18 mouse cellular contexts compared by ENCODE assay signal in the genomic region with DNA sequence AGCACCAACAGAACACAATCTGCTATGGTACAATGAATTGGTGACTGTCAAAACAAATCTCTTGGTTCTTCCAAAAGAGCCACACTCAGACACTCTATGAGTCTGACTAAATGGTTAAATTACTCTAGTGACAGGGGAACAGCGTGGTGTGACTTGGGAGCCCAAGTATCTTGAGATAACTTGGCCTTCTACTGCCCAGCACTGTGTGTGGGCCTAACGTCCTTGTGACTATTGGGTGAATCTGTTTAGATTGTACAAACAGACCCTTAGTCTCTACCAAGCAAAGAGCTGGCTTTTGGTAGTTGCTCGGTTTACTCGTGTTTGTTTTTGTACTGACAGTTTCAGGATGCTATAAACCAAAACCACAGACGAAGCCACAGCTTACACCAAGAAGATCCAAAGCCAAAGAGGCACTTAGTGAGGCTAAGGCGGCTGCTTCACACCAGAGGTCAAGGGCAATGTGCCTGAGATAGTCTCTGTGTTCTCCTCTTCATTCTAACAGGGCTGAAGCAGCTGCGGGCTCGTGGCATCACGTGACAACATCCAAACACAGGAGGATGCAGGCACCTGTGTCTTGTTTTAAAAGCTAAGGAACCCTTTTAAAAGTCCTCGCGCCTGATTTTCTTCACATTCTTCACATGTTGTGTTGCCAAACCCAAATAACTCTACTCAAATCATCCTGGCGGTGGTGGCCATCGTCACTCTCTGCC. TPM values are rescaled to one million over a fixed set of nuclear protein-coding genes. Genes with fewer than 3 reads are reported as not detected.
DNase-seq lines count a peak whose midpoint lies in the region; ATAC-seq lines count a peak whose summit lies in the region.
"Had no signal": no experiment of that assay in that cellular context is flagged by ENCODE, and none has a peak within 500 bp of the region (broad histone marks: within the 10 kb centered on the region; RNA-seq: fewer than 3 reads in every experiment).

No protein-coding gene starts in this region.

- H3K27me3 ChIP-seq in heart, embryonic 12.5 days (replicated peaks): no peaks in the 10 kb centered on the region
- H3K27me3 ChIP-seq: forebrain, embryonic 13.5 days; heart, embryonic 15.5 days; midbrain, embryonic 15.5 days had no signal

- 78% methylated on average over 13 of the region's 13 CpGs for WGBS in heart, embryonic 12.5 days

- no peaks in the 10 kb centered on the region for H3K9me3 ChIP-seq in heart, embryonic 12.5 days (replicated peaks)
- H3K9me3 ChIP-seq: embryonic facial prominence, embryonic 10.5 days; forebrain, embryonic 13.5 days; heart, embryonic 15.5 days; hindbrain, embryonic 10.5 days; liver, embryonic 12.5 days; midbrain, embryonic 15.5 days had no signal

- peak; percentile 2 for DNase-seq in heart, postnatal 4 days
- DNase-seq in CD4-positive, CD25-positive, alpha-beta regulatory T cell, adult 2 months (ENCODE audit: low read depth, low spot score): peak; percentile 45
- DNase-seq in naive thymus-derived CD4-positive, alpha-beta T cell, adult 2 months (ENCODE audit: low read depth): peak; percentile 71
- DNase-seq in thymus, postnatal 25 days: peak; percentile 65
- DNase-seq in left cerebral cortex, postnatal 25 days (ENCODE audit: low spot score in 2 of 2): no peak
- DNase-seq in adrenal gland, adult 8-10 months: no peak
- DNase-seq: adrenal gland, adult 2 months; cerebellum, postnatal 14 days had no signal

- no peak for ATAC-seq in heart, embryonic 12.5 days (ENCODE audit: insufficient number of reproducible peaks, low FRiP score)
- ATAC-seq in megakaryocyte, adult 5-6 weeks (ENCODE audit: poor library complexity, severe bottlenecking): no peak
- ATAC-seq: forebrain, embryonic 13.5 days; liver, embryonic 12.5 days; midbrain, embryonic 15.5 days had no signal

- H3K4me1 ChIP-seq in heart, embryonic 12.5 days (replicated peaks): peaks cover 16% of the 10 kb centered on the region
- H3K4me1 ChIP-seq: forebrain, embryonic 13.5 days; midbrain, embryonic 15.5 days had no signal

- H3K4me2 ChIP-seq in heart, embryonic 12.5 days: no peak overlapping the region
- H3K4me2 ChIP-seq: forebrain, embryonic 13.5 days; heart, embryonic 15.5 days; liver, embryonic 12.5 days; midbrain, embryonic 15.5 days had no signal

- H3K36me3 ChIP-seq in heart, embryonic 12.5 days: no peaks in the 10 kb centered on the region
- H3K36me3 ChIP-seq: embryonic facial prominence, embryonic 10.5 days; heart, embryonic 15.5 days; hindbrain, embryonic 10.5 days; liver, embryonic 12.5 days; midbrain, embryonic 15.5 days had no signal

- no peak overlapping the region for H3K27ac ChIP-seq in heart, embryonic 12.5 days (ENCODE audit: poor library complexity, severe bottlenecking)
- H3K27ac ChIP-seq: embryonic facial prominence, embryonic 10.5 days; forebrain, embryonic 13.5 days; heart, embryonic 15.5 days; hindbrain, embryonic 10.5 days; kidney, postnatal 0 days; layer of hippocampus, adult 2 months; liver, embryonic 12.5 days; midbrain, embryonic 15.5 days had no signal

- intact Hi-C loops in left cerebral cortex, postnatal 25 days (cut with DNase I): no loop called here

- H3K9ac ChIP-seq in heart, embryonic 12.5 days: no peak overlapping the region
- H3K9ac ChIP-seq: forebrain, embryonic 13.5 days; heart, embryonic 15.5 days; liver, embryonic 12.5 days; midbrain, embryonic 15.5 days had no signal

- no peak overlapping the region for H3K4me3 ChIP-seq in heart, embryonic 12.5 days
- H3K4me3 ChIP-seq: embryonic facial prominence, embryonic 10.5 days; forebrain, embryonic 13.5 days; heart, embryonic 15.5 days; hindbrain, embryonic 10.5 days; layer of hippocampus, adult 2 months; liver, embryonic 12.5 days; midbrain, embryonic 15.5 days had no signal

RNA-seq across cellular contexts. Expression of a gene that starts 53.0 kb away (rescaled TPM):
- total RNA-seq in heart, postnatal 4 days (2021): 1 to 10 TPM; 6.3 to 6.9 TPM
- 19.2 and 21.4 TPM in 2 replicates for polyA plus RNA-seq in heart, embryonic 12.5 days (2016; fragmentation: Nextera tagmentation; extraction: Ambion mirVana)
- 10 to 100 TPM; 24.0 to 24.9 TPM for total RNA-seq in left cerebral cortex, postnatal 25 days (2021)
- 10 to 100 TPM; 14.5 to 21.8 (median 18.3) TPM for total RNA-seq in adrenal gland, adult 8-10 months (2022)
- total RNA-seq in megakaryocyte, adult 5-6 weeks (2015): 5.9 and 6.6 TPM in 2 replicates
- 5.6 and 6.6 TPM in 2 replicates for total RNA-seq in megakaryocyte, adult 5-6 weeks (2017)

Comparison
In these comparisons a context has a peak if more than half of its experiments do, and no peak if none do; other contexts are left out.
1. DNase-seq: peak in heart, postnatal 4 days (single experiment), CD4-positive, CD25-positive, alpha-beta regulatory T cell, adult 2 months (single experiment), naive thymus-derived CD4-positive, alpha-beta T cell, adult 2 months (single experiment) and thymus, postnatal 25 days (single experiment); none in left cerebral cortex, postnatal 25 days (0 of 2) and adrenal gland, adult 8-10 months (single experiment).